Mouse (Mus musculus) kidney, postnatal 10 days (tissue): ENCODE measurements around the gene Ccdc89.
A peak's percentile ranks its signal among the peaks of the same experiment; 100 is the strongest.

Experiments
- DNase-seq: peaks from one replicate; pipeline ENCODE4 v3.0.0; 2021; ENCODE audit warnings: mixed read lengths

Gene Ccdc89

GRCm38 (mm10) chr7:90426020-90427001 is at the start of gene Ccdc89:
Gene Ccdc89 (plus strand): TSS chr7:90426577.
- DNase-seq: peak; percentile 87

- peak; percentile 28 for DNase-seq
Observed at GRCm38 (mm10) chr7:90384411-90384810, 42.0 kb upstream of the Ccdc89 start.

DNA sequence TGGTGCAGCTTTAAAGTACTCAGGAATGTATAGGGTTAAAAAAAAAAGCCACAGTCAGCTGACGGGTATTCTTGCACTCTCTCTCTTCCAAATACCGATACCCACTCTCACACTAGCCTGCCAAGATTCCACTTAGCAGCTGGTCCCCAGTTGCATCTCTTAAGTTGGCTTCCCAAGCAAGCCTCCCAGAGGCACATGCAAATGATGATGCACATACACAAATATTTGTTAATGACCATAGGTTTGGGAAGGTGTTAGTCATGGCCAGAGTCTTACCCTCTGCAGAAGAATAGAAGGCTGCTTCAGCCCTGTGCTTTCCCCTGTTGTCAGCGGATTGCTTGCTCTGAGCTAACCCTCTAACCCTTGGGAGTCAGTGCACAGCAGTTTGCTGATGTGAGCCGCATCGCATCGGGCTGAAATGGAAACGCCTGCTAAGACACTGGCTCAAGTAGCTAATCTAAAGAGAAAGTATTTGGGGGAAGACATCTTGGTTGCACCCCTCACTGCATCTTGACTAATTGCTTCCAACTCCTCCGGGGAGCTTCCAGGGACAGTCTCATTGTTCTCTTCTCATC is 39.4 kb upstream of the Ccdc89 start:
- peak; percentile 22 for DNase-seq

DNA sequence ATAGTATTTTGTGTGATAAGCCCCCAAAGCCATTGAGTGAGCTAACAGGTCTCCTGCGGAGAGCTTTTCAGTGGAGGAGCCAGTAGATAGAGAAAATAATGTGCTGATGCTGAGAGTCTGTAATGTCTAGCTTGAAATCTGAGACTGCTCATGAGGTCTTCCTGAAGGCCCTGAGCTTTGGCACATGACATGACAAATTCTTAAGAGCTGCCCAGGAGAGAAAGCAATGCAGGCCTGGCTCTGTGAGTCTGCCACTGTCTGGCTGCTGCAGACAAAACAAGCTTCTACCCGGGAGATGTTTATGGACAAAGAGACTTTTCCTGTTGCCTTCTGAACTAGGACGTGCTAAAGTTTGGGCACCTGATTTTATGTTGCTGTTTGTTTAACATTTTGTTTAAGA is 36.6 kb upstream of the Ccdc89 start:
- DNase-seq: no peak

DNA sequence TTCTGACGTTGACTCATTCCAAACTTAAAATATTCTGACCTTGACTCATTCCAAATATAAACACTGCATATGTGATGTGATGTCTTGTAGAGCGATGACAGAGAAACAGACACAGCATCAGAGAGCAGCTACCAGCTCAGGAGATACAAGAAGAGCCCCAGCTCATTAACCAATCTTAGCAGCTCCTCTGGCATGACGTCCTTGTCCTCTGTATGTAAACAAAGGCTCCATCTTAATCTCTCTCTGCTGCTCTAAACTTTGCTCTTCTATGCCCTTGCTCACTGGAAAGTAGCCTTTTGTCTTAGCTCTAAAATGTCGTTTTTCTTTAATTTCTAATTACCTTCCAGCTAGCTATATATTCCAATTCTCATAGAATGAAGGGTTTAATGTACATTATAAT is 31.3 kb upstream of the Ccdc89 start:
- no peak for DNase-seq

DNA sequence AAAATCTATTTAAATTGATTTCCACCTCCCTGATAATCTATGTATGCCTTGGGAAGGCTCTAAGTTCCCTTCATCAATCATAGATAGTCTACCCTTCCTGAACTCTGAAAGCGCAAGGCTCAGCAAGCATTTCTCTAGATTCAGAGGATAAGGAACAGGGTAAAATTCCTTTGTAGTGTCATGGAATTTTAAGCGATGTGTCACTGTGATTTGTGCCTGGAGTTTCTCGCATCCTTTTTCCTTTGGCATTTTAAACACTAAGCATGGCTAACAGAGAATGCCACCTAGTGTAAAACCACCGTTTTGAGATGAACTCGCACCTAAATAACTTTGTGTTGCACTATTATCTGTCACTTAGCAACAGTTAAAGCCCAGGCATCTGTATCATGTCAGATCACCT is 30.4 kb upstream of the Ccdc89 start:
- DNase-seq: no peak

DNA sequence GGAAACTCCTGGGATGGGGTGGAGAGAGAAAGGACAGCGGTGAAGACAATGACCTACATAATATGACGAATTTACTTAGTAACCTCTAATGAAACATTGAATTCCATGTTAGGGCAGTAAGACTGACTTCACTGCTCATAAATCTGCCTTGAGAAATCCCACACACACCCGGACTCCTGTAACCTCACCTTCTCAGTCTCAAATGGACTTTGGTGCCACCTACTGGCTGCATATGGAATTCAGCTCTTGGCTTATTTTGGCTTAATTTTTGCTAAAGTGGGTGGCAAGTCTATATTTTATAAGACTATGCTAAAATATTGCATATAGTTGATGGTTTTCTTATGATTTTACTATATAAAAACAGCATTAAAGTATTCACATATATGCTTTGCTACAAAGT is 16.4 kb upstream of the Ccdc89 start:
- DNase-seq: peak; percentile 81

DNA sequence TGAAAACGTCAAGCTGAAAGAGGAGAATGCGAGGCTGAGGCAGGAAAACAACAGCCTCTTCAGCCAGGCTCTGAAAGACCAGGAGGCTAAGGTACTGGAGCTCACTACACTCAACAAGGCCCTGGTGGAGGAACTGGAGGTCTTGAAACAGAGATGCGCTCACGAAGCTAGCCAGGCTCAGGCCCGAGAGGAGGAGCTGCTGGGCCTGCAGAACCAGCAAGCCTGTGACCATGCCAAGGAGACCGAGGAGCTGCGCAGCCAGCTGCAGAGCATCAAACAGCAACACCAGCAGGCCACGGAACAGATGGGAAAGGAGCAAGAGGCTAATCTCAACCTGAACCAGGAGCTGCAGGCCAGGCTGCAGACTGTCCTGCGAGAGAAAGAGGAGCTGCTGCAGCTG is 629 bp downstream of the Ccdc89 start:
- no peak for DNase-seq

DNA sequence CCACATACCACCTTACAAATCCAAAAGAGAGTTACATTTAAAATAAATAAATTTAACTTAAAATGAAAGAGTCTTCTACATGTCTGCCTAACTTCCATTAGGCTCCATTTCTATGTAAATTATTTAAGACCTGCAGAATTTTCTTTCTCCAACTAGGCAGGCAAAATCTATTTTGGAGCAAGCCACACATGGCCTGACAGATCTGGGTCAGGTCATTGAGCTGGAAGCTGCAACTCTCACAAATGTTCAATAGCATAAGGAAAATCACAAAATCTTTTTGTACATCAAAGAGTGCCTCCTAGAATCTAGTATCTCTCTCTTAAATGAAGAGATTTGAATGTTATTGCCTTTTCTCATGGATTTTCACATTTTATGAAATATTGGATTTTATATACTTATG is 5.8 kb downstream of the Ccdc89 start:
- DNase-seq: no peak

DNA sequence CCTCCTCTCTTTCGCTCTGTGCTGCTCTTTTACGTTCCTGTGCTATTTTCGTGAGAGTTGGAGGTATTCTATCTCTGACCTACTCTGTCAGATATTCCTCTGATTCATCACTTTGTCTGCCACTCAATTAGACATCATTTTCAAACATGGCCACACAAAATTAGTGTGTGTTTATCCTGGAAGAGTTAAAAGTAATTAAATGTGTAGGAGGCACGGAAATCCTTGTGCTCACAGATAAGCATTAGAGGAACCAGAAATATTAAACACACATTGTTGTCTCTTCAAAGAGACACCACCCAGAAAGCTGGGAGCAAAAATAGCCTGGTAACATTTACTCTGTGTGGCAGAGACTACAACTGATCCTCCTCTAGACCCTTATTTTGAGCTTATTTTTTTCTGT is 13.7 kb downstream of the Ccdc89 start:
- no peak for DNase-seq

DNA sequence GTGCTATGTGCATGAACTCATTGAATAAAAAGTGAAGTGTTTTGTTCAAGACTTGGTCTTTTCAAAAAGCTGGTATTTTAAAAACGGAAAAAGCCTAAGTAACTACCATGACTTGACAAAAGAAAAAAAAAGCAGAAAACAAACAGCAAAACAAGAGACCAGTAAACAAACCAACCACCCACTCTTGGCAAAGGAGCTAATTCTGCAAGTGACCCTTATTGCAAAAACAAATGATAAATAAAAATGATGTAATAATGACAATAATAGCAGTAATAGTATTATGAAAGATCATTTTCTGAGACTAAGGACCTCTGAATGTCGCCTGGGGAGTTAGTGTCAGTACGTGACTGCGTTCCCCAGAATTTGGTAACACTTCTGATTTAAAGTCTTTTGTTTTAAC is 15.7 kb downstream of the Ccdc89 start:
- no peak for DNase-seq

- peak; percentile 98 for DNase-seq
Observed at GRCm38 (mm10) chr7:90442518-90443080, 16.2 kb downstream of the Ccdc89 start, which contains the start of gene Crebzf. Gene Crebzf (plus strand): TSS chr7:90442729.

DNA sequence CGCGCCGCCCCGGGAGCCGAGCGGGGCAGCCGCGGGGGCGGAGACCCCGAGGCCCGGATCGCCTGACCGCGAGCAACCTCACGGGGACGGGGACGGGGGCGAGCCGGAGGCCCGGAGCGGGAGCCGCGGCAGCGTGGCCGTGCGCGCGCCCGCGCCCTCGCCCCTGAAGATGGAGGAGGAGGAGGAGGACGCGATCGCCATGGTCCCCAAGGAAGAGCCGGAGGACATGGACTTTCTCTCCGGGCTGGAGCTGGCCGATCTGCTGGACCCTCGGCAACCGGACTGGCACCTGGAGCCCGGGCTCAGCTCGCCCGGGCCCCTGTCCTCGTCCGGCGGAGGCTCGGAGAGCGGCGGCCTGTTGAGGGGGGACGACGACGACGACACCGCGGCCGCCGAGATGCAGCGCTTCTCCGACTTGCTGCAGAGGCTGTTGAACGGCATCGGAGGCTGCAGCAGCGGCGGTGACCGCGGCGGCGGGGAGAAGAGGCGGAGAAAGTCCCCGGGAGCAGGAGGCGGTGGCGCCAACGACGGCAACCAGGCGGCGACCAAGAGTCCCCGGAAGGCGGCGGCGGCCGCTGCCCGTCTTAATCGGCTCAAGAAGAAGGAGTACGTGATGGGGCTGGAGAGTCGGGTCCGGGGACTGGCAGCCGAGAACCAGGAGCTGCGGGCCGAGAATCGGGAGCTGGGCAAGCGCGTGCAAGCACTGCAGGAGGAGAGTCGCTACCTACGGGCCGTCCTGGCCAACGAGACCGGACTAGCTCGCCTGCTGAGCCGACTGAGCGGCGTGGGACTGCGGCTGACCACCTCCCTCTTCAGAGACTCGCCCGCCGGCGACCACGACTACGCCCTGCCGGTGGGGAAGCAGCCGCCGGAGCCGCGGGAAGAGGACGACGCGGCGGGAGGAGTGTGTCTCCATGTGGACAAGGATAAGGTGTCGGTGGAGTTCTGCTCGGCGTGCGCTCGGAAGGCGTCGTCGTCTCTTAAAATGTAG is 17.0 kb downstream of the Ccdc89 start:
- DNase-seq: peak; percentile 84

GRCm38 (mm10) chr7:90444206-90444605 is 17.8 kb downstream of the Ccdc89 start:
- DNase-seq: no peak

GRCm38 (mm10) chr7:90456149-90456844 is 29.9 kb downstream of the Ccdc89 start:
- DNase-seq: no peak

DNA sequence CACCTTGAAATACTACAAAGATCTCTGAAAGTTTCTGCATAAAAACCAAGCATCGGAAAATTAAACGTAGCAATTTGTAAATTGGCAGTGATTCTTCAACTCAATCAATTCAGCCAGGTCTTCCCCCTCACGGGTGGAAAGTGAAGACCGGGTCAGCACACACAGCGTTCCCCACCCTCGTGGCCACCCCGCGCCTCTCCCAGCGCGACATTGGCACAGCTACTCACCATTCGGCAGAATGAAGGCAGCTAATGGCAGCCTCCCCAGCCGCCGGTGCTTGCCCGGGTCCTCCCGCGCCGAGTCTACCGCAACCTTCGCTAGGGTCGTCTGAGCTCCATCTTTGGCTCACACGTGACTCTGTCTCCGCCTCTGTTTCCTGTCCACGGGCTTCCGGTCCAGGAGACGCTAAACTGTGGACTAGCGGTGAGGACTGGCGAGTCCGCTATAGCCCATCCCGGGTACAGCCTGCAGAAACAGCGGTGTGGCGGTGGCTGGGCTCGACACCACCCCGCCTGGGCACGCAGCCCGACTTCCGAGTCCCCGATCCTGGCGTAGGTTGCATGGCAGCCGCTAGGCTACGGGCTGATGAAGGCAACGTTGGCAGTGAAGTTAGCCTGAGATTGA is 30.6 kb downstream of the Ccdc89 start, which contains the start of gene Tmem126a:
Tmem126a (minus strand) TSS at position 385 of the 624 bp plus-strand sequence.
- DNase-seq: peak; percentile 90

- DNase-seq: peak; percentile 33
Observed at GRCm38 (mm10) chr7:90457517-90457916, 31.1 kb downstream of the Ccdc89 start.

GRCm38 (mm10) chr7:90460330-90460729 is 34.0 kb downstream of the Ccdc89 start:
- peak; percentile 37 for DNase-seq

DNA sequence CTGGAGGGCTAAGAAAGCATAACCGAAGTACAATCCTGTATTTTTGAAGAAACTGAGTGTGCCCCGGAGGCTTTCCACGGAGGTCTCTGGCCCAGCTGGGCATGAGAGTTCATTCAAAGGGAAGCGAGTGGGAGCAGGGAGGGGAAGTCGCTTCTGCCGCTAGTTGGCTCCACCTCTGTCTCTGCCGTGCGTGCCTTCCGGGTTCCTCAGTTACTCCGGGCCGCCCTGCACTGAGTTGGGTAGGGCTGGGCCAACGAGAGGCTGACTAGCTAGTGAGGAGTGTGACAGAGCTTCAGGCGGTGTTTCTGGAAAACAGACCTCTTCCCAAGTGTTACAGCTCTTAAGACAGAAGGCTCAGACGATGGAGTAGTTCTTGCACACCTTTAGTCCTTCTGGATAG is 34.6 kb downstream of the Ccdc89 start:
- DNase-seq: peak; percentile 43

GRCm38 (mm10) chr7:90461441-90461840 is 35.1 kb downstream of the Ccdc89 start:
- DNase-seq: no peak

DNA sequence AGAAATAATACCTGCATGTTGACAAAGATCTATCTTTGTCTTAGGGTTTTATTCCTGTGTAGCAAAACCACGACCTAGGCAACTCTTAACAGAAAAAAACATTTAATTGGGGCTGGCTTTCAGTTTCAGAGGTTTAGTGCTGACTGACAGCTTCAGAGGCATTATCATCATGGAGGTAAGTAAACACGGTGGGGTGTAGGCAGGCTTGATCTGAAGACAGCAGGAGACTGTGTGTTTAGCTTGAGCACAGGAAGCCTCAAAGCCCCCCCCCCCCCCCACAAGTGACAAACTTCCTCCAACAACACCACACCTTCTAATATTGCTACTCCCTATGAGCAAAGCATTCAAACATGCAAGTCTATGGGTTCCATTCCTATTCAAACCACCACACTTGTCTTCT is 47.1 kb downstream of the Ccdc89 start:
- no peak for DNase-seq
